11 mouse cellular contexts compared by ENCODE assay signal in genomic region chr17:10086132-10086531, GRCm38 (mm10).
A peak's percentile ranks its signal among the peaks of the same experiment; 100 is the strongest.
DNase-seq lines count a peak whose midpoint lies in the region; ATAC-seq and TF ChIP-seq lines count a peak whose summit lies in the region.
"Had no signal": no experiment of that assay in that cellular context is flagged by ENCODE, and none has a peak within 500 bp of the region (broad histone marks: within the 10 kb centered on the region; RNA-seq: fewer than 3 reads in every experiment).

No protein-coding gene starts in this region.

- no peaks in the 10 kb centered on the region for H3K36me3 ChIP-seq in forebrain, postnatal 0 days (ENCODE audit: insufficient read depth)
- no peaks in the 10 kb centered on the region for H3K36me3 ChIP-seq in forebrain, embryonic 12.5 days (replicated peaks)
- no peaks in the 10 kb centered on the region for H3K36me3 ChIP-seq in kidney, embryonic 14.5 days (ENCODE audit: control insufficient read depth, insufficient read depth, low read length)
- no peaks in the 10 kb centered on the region for H3K36me3 ChIP-seq in lung, embryonic 14.5 days (ENCODE audit: insufficient read depth)
- no peaks in the 10 kb centered on the region for H3K36me3 ChIP-seq in midbrain, embryonic 10.5 days
- H3K36me3 ChIP-seq: limb, embryonic 12.5 days had no signal

- no peaks in the 10 kb centered on the region for H3K27me3 ChIP-seq in forebrain, postnatal 0 days (ENCODE audit: insufficient read depth, low read length)
- no peaks in the 10 kb centered on the region for H3K27me3 ChIP-seq in forebrain, embryonic 12.5 days
- no peaks in the 10 kb centered on the region for H3K27me3 ChIP-seq in kidney, embryonic 14.5 days (ENCODE audit: control insufficient read depth, insufficient read depth, low read length)
- H3K27me3 ChIP-seq in lung, embryonic 14.5 days (ENCODE audit: insufficient read depth, low read length), result no peaks in the 10 kb centered on the region
- H3K27me3 ChIP-seq in midbrain, embryonic 10.5 days (ENCODE audit: low read depth, poor library complexity, severe bottlenecking), result no peaks in the 10 kb centered on the region
- H3K27me3 ChIP-seq: limb, embryonic 12.5 days had no signal

- no peak overlapping the region for H3K4me3 ChIP-seq in forebrain, postnatal 0 days (ENCODE audit: low read depth, low read length)
- H3K4me3 ChIP-seq in forebrain, embryonic 12.5 days (replicated peaks), result no peak overlapping the region
- no peak overlapping the region for H3K4me3 ChIP-seq in kidney, embryonic 14.5 days (ENCODE audit: low read length)
- H3K4me3 ChIP-seq in lung, embryonic 14.5 days (ENCODE audit: low read depth, low read length), result no peak overlapping the region
- H3K4me3 ChIP-seq in midbrain, embryonic 10.5 days, result no peak overlapping the region
- H3K4me3 ChIP-seq: heart, adult 2 months; limb, embryonic 12.5 days had no signal

- 0 out of 2 replicates have a peak overlapping the region, but pooled peaks have one; percentile 9 for H3K27ac ChIP-seq in forebrain, postnatal 0 days (ENCODE audit: low read depth, low read length)
- no peak overlapping the region for H3K27ac ChIP-seq in forebrain, embryonic 12.5 days
- H3K27ac ChIP-seq in kidney, embryonic 14.5 days (ENCODE audit: low read depth, low read length), result no peak overlapping the region
- H3K27ac ChIP-seq in lung, embryonic 14.5 days (ENCODE audit: low read depth), result peak overlapping the region; percentile 8; the same call in 1 of the 2 replicates
- H3K27ac ChIP-seq in midbrain, embryonic 10.5 days (replicated peaks), result no peak overlapping the region
- H3K27ac ChIP-seq: heart, adult 2 months; limb, embryonic 12.5 days had no signal

- ATAC-seq in forebrain, postnatal 0 days, result no peak
- no peak for ATAC-seq in forebrain, embryonic 12.5 days (ENCODE audit: low FRiP score)
- ATAC-seq in kidney, embryonic 14.5 days (ENCODE audit: low FRiP score, low TSS enrichment), result no peak
- peak; percentile 81 for ATAC-seq in lung, embryonic 14.5 days (ENCODE audit: insufficient read depth)
- ATAC-seq in cerebellum, adult (ENCODE audit: insufficient number of reproducible peaks, low FRiP score, low TSS enrichment), result no peak

- no peaks in the 10 kb centered on the region for H3K9me3 ChIP-seq in forebrain, postnatal 0 days (ENCODE audit: low read length)
- no peaks in the 10 kb centered on the region for H3K9me3 ChIP-seq in forebrain, embryonic 12.5 days
- H3K9me3 ChIP-seq in kidney, embryonic 14.5 days (ENCODE audit: control insufficient read depth, low read length), result no peaks in the 10 kb centered on the region
- H3K9me3 ChIP-seq in lung, embryonic 14.5 days (ENCODE audit: low read depth, low read length), result no peaks in the 10 kb centered on the region
- H3K9me3 ChIP-seq in midbrain, embryonic 10.5 days (replicated peaks), result peaks cover under 1% of the 10 kb centered on the region; the same call in 1 of the 2 replicates
- H3K9me3 ChIP-seq: limb, embryonic 12.5 days had no signal

- H3K4me2 ChIP-seq in forebrain, postnatal 0 days (ENCODE audit: low read depth), result no peak overlapping the region
- no peak overlapping the region for H3K4me2 ChIP-seq in forebrain, embryonic 12.5 days
- no peak overlapping the region for H3K4me2 ChIP-seq in kidney, embryonic 14.5 days (replicated peaks; ENCODE audit: low read depth, low read length)
- no peak overlapping the region for H3K4me2 ChIP-seq in lung, embryonic 14.5 days
- H3K4me2 ChIP-seq: limb, embryonic 12.5 days had no signal

- 32% methylated on average over 2 of the region's 2 CpGs for WGBS in forebrain, postnatal 0 days
- WGBS in forebrain, embryonic 12.5 days, result 82% methylated on average over 2 of the region's 2 CpGs
- 53% methylated on average over 2 of the region's 2 CpGs for WGBS in kidney, embryonic 14.5 days
- WGBS in lung, embryonic 14.5 days, result 17% methylated on average over 2 of the region's 2 CpGs
- WGBS in midbrain, embryonic 10.5 days, result 82% methylated on average over 2 of the region's 2 CpGs

- H3K4me1 ChIP-seq in forebrain, postnatal 0 days (ENCODE audit: insufficient read depth), result no peaks in the 10 kb centered on the region
- H3K4me1 ChIP-seq in forebrain, embryonic 12.5 days, result no peaks in the 10 kb centered on the region
- no peaks in the 10 kb centered on the region for H3K4me1 ChIP-seq in kidney, embryonic 14.5 days (ENCODE audit: control insufficient read depth, insufficient read depth, low read length)
- peaks cover 17% of the 10 kb centered on the region; the same call in 1 of the 2 replicates for H3K4me1 ChIP-seq in lung, embryonic 14.5 days (ENCODE audit: insufficient read depth)
- H3K4me1 ChIP-seq in midbrain, embryonic 10.5 days, result peaks cover 10% of the 10 kb centered on the region
- H3K4me1 ChIP-seq: limb, embryonic 12.5 days had no signal

- peak; percentile 50 for DNase-seq in forebrain, postnatal 0 days
- DNase-seq in kidney, postnatal 4 days, result peak; percentile 66 to 69
- DNase-seq in 3T3-L1 (ENCODE audit: low read depth, low spot score), result peak; percentile 12
- DNase-seq in lung, embryonic 14.5 days, result peak; percentile 93
- no peak for DNase-seq in midbrain, embryonic 10.5 days (ENCODE audit: low spot score)
- DNase-seq: kidney, adult 9 months had no signal

- no peak overlapping the region for H3K9ac ChIP-seq in forebrain, postnatal 0 days
- H3K9ac ChIP-seq in forebrain, embryonic 12.5 days, result no peak overlapping the region
- H3K9ac ChIP-seq in kidney, embryonic 14.5 days (ENCODE audit: low read depth, low read length), result no peak overlapping the region
- no peak overlapping the region for H3K9ac ChIP-seq in lung, embryonic 14.5 days
- H3K9ac ChIP-seq: limb, embryonic 12.5 days had no signal

- no peak for TF ChIP-seq CTCF in forebrain, postnatal 0 days (IDR thresholded peaks at IDR 0.05; ENCODE audit: low read depth)
- TF ChIP-seq CTCF in lung, embryonic 14.5 days (IDR thresholded peaks at IDR 0.05; ENCODE audit: low read depth), result no peak

Comparison
In these comparisons a context has a peak if more than half of its experiments do, and no peak if none do; other contexts are left out.
1. H3K27ac ChIP-seq: peak in forebrain, postnatal 0 days (single experiment) and lung, embryonic 14.5 days (single experiment); none in forebrain, embryonic 12.5 days (single experiment), kidney, embryonic 14.5 days (single experiment) and midbrain, embryonic 10.5 days (single experiment).